Mouse (Mus musculus): Measurements from ENCODE around the gene Pnck.

Pnck gene

DNA sequence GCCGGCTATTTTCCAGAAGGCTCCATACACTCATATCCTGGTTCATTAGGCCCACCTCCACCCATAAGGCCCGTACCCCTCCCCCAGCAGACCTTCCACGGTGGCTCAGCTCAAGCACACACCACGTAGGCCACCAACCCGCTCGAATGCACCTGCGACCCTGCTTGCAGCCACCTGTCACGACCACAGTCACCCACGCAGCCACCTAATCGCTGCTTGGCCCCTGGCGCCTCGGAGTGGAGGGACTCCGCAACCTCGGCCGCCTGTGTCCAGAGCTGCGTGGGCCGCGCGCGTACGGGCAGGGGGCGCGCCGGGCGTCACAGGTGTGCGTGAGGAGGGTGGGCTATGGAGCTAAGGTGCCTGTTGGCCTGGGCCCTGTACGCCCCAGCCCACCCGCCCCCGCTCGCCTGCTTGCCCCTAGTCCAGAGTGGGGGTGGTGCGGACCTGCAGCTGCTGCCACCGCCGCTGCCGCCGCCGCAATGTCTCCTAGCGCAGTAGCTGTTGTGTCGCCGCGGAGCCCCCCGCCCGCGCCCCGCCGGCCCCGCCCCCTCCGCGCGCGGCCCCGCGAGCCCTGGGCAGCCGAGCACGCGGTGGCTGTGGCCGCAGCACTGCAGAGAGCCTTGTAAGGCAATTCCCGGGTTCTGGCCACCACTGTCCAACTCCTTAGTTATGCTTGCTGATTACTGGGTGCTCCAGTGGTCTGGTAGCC lies at the start of gene Pnck:
Gene Pnck, minus strand, starts transcription at position 543 of the 709 bp plus-strand sequence.
- in situ Hi-C loops (cut with MboI, MseI): loop anchor here (5.0 kb wide), 1 partner anchor 82 kb away; no protein-coding TSS in a partner anchor

DNA sequence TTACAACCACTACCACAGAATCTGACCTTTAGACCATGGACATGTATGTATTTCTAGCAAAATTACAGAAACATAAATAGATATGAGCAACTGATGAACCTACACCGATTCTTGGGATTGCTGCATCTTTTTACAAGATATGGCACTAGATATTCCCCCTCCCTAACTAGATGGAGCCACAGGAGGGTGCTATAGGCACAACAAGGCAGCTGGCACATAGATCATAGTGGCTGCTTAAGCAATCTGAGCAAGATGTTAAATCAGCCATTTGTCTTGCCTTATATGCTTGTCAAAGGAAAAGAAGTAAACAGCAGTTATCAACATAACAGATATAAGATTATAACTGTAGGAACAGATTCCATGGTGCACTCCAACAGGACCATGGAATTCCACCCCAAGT lies 40.6 kb upstream of the Pnck start:
- in situ Hi-C loops (cut with MboI, MseI): no loop called here

DNA sequence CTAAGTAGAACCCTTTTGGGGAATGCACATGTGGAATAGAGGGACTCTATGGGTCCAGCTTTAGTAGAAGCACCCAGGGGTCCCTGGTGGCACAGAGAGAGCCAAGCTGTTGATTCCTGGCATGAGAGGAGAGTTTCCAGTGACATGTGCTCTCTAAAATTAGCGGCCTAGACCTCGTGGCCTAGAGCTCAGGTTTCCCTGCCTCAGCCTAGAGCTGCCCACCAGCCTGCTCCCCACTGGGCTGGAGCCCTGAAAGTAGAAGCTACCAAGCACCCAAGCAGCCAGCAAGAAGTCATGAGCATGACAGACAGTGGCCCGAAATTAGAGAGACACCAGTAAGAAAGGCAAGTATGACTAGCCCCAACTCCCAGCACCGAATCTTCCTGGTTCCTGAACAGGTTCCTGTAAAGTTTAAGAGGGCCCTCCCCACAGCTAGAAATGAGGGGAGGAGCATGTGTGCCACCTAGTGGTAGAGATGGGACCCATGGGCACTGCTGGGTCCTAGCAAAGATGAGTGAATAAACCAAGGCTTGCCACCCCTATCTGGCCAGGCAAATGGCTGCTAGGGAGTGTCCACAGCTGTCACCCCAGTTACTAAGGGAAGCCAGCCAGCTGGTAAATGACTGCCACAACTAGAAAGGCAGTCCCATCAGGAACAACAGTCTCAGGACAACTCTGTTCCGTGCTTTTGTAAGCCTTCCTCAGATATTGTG lies 31.2 kb upstream of the Pnck start:
- in situ Hi-C loops (cut with MboI, MseI): no loop called here

DNA sequence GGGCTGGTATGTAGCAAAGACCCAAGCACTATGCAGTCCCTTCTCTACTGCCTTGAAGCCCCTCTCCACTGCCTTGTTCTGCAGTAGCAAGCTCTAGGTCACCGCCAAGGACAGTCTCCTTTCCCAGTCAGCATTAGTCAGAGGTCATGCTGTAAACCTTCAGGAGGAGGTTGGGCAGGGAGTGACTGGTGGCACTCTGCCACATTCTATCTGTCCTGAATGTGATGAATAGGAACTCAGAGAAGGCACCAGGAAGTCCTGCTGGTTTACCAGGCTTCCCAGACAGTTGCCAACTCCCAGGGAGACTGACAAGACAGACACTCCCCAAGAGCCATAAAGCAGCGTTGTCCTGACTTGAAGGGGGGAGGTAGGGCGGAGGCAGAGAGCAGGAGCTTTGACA lies 25.7 kb upstream of the Pnck start:
- in situ Hi-C loops (cut with MboI, MseI): no loop called here

DNA sequence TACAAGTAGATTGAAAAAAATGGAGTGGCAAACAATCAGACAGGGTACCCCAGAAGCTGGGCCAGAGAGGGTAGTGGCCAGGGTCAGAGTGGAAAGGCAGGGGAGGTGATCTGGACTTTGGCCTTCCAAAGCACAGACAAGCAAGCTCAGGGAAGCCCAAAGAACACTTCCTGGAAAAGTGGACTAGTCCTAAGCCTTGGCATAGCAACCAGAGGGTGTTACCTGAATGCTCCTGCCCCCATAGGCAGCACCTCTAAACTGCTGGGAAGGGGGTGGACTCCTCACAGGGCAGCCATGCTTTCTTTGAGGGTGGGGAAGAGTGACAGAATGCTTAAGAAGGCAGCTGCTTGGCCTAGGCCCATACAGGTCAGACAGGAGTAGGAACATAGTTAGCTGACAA lies 25.1 kb upstream of the Pnck start:
- in situ Hi-C loops (cut with MboI, MseI): no loop called here

DNA sequence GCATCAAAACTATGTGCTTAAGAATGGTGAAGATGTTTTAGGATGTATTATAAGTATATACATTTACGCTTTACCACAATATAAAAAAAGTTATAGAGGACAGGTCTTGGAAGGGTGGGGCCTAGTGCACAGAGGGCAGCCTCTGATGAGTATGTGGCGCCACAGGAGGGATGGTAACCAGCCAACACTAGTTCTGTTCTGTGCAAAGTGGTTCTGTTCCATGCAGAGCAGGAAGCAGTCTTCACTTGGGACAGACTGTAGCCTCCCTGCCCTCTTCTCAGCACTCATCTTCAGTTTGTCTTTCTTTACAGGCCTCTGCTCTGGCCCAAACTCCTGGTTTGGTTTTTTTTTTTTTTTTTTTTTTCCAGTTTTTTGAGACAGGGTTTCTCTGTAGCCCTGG lies 24.2 kb upstream of the Pnck start:
- in situ Hi-C loops (cut with MboI, MseI): no loop called here

DNA sequence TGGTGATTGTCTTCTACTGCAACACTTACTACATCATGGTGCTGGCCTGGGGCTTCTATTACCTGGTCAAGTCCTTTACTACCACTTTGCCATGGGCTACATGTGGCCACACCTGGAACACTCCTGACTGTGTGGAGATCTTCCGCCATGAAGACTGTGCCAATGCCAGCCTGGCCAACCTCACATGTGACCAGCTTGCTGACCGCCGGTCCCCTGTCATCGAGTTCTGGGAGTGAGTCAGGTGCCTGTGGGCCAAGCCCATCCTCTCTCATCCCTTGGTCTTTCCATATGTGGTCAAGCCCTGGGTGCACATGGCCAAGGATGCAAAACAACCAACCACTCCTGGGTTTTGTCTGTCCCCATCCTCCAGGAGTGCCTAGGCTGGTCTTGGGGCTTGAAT lies 16.8 kb upstream of the Pnck start:
- in situ Hi-C loops (cut with MboI, MseI): no loop called here

DNA sequence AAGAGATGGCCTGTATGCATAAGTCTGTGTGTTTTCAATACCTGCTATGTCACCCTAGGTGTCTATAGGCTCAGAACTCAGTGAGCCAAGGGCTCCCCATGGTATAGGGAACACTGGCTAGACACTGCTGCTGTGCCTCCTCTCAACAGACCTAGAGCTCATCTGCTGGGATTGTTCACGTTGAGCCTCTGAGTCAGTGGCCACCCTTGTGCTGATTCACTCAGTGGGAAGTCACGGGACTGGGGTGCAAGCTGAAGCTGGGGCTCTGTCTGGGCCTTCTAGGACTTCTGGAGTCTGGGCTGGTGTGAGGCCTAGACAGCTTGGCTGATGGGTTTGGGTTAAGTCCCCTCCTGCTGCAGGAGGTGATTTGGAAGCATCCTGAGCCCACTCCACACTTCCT lies 15.3 kb upstream of the Pnck start:
- in situ Hi-C loops (cut with MboI, MseI): no loop called here

DNA sequence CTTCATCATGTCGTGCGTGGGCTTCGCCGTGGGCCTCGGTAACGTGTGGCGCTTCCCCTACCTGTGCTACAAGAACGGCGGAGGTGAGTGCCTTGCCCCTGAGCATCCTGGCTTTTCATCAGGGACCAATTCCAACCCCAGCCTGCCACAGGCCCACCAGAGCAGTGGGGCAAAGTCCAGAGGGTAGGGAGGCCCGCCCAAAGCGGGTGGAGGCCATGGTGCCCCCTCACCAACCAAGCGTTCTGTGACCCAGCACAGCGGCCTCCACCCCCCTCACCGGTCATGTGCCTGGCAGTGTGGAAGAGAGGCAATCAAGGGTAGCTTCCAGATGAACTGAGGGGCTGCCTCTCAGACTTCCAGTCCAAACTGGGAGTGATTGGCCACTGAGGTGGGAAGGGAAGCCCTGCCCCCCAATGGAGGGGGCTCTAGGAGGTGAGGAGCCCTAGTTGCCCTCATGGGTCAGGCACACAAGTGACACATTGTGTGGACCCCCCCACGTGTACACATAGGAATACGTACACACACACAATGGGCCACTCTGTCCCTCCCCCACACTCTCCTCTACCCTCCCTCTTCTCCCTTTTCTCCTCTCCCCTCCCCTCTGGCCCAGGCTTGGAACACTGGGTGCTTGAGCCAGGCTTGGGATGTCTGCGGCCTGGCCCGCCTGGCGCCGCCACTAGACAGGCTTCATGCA lies 14.2 kb upstream of the Pnck start:
- in situ Hi-C loops (cut with MboI, MseI): no loop called here

DNA sequence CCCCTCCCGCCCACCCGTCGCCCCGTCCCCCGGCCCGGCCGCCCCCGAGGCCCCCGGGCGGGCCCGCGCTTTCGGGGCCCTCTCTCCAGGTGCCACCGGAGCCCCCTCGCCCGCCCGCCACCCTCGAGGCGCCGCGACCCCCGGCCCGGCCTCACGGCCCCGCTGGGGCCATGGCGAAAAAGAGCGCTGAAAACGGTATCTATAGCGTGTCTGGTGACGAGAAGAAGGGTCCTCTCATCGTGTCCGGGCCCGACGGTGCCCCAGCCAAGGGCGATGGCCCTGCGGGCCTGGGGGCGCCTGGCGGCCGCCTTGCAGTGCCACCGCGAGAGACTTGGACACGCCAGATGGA lies 13.7 kb upstream of the Pnck start:
- in situ Hi-C loops (cut with MboI, MseI): no loop called here

DNA sequence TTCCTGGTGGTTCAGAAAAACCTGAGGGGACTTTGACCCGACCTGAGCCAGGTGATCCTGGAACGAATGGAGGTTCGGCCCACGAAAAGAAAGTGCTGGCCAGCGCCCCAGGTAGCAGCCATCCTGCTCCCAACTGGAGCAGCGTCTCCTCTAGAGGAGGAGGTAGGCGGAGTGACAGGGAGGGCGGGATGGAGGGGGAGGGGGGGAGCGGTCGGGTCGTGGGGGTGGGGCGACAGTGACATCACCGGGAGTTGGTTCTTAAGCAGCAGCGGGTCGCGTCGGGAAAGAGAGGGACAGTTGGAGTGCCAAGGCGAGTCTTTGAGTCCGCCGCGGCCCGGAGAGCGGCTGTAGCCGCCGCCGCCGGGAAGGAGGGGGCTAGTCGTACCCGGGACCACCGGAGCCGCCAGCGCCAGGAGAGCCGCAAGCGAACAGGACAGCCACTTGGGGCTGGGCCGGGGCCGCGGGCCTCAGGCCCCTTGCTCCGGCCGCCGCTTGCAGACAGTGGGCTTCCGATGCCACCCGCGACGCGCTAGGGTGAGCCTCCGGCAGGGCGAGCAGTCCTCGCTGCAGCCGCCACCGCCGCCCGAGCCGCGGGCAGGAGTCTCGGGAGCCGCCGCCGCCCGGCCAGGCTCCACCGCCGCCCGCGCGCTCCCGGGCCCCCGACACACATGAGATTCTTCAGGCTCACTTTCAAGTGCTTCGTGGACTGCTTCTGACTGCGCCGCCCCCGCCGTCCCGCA lies 13.1 kb upstream of the Pnck start, which contains the start of gene Slc6a8:
Gene Slc6a8, plus strand, starts transcription at position 272 of the 740 bp plus-strand sequence.
- in situ Hi-C loops (cut with MboI, MseI): no loop called here

DNA sequence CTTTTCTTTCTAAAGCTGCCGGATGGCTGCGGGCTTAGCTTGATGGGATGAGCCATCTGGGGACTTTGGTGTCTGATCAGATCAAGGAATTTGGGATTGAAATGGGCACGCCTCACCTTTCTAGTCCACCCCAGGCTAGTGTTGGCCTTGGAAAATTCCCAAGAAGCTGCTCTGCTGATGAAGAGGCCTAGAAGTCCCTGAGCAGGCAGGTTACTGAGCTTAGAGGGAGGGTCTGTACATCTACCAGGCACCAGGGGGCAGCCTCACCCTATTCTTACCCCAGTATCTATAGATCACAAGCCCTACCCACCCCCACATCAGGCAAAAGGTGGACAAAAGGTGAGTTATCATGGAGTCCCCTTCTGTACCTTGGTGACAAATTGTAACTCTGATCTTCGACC lies 12.1 kb upstream of the Pnck start:
- in situ Hi-C loops (cut with MboI, MseI): no loop called here

DNA sequence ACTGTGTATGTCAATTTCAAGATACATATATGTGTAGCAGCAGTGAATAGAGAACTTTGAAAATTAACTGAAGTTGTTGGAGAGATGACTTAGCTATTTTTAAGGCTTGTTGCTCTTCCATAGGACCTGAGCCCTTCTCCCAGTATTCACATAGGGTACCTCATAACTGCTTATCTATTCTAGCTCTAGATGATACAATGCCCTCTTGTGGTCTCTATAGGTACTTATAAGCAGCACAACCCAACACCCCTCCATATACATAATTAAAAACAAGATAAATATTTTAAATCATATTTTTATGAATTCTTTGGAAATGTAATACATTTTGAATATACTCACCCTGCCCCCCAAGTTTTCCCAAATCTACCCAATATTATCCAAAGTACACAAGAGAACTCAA lies 3.2 kb upstream of the Pnck start:
- in situ Hi-C loops (cut with MboI, MseI): no loop called here

DNA sequence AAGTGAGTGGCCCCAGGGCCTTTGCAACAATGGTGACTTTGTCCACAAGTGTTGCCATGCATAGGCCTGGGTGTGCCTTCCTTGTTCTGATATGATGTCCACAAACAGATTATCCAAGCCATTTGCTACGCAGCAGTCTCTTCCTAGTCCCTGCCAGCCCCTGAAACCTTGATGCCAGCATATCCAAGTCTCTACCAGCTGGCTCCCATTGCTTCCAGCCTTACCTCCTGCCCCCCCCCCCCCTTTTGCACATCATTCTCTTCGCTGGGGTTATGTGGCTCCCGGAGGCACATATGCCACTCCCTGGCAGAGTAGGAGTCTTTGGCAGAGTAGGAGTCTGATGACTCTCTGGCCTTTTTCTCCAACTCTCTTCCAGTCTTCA lies 358 bp upstream of the Pnck start:
- in situ Hi-C loops (cut with MboI, MseI): no loop called here

DNA sequence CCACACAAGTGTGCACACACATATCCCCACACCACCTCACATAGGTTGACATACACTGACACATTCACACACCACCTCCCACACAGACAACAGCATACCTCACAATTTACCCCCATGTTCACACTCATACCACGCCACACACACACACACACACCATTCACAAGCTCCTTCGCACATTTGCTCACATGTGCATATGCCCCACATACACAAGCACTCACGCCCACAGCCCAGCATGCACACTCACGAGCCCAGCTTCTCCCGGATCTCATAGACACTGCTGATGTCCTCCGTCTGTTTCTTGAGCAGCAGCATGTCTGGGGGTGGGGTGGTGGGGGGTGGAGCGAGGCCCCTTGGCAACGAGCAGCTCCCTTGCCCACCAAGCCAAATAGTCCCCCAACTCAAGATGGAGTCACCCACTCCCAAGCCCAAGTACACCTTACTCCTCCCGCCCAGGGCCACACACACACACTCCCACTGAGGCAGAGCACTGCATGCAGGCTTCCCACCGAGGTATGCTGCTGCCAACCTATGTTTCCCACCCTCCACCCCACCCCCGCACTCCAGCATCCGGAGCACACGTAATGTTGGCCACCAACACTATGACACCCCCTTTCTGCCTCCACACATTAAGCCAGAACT lies 862 bp downstream of the Pnck start:
- in situ Hi-C loops (cut with MboI, MseI): loop anchor here (5.0 kb wide), 1 partner anchor 82 kb away; no protein-coding TSS in a partner anchor

DNA sequence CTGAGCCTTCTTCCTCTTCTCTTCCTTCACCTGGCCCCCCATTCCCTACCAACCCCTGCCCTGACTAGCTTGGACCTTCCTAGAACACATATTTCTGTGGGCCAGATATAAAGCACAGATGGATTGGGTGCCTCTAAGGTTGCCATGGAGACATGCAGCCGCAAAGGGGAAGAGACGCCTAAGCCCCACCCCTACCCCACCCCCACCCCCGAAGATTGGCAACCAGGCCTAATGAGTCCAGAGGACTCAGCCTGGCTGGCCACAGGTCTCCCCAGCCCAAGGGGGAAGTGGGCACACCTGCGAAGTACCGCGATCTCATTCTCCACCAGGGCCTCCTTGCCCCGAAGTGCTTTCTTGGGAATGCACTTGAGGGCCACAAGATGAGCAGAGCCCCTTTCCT lies 1.5 kb downstream of the Pnck start:
- in situ Hi-C loops (cut with MboI, MseI): loop anchor here (5.0 kb wide), 1 partner anchor 81 kb away; no protein-coding TSS in a partner anchor

DNA sequence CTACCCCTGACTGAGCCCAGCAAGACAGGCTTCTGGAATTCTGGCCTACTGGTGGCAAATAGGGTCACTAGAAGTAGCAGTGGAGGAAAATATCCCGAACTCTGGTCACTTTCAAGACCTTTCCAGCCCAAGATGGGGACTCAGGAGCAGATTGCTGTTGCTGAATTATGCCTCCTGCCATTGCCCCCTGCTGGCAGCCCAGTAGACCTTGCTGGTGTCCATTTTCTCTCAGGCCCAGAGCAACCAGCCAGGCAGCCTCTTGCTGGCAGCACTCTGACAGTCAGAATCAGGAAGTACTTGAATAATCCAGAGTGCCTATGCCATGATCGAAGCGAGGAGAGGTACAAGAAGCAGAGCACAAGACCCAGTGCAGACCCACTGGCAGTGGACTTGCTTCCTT lies 4.4 kb downstream of the Pnck start:
- in situ Hi-C loops (cut with MboI, MseI): loop anchor here (5.0 kb wide), 1 partner anchor 78 kb away; no protein-coding TSS in a partner anchor

DNA sequence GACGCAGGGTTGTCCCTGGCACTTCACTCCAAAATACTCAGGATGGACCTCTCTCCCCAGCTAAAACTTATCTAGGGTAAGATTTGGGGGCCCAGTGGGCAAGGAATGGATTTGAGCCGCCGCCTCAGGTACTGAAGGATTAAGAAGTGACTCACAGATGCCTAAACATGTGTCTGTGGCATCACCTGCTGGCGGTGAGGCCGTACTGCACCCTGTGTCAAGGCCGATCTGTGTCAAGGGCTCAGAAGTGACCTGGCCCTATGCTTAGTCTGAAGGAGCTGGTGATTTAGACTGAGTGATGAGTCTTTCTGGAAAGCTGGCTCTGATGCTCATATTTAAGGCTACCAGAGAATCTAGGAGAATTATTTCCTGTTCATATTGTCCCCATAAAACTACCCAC lies 5.7 kb downstream of the Pnck start:
- in situ Hi-C loops (cut with MboI, MseI): no loop called here

DNA sequence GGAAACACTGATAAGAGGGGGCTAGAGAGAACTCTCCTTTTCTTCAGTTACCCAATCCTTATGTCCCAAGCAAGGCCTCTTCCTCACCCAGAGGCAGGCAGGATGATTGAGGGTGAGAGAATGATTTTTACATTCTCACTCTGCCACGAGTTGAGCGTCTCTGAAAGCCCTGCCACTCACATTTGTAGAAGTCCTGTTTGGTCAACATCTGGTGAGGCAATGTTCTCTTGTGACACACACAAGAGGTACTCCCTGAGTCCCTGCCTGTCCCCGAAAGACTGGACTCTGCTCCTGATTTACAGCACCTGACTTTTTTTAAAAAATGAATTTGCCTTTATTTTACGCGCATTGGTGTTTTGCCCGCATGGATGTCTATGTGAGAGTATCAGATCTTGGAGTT lies 6.5 kb downstream of the Pnck start:
- in situ Hi-C loops (cut with MboI, MseI): no loop called here

DNA sequence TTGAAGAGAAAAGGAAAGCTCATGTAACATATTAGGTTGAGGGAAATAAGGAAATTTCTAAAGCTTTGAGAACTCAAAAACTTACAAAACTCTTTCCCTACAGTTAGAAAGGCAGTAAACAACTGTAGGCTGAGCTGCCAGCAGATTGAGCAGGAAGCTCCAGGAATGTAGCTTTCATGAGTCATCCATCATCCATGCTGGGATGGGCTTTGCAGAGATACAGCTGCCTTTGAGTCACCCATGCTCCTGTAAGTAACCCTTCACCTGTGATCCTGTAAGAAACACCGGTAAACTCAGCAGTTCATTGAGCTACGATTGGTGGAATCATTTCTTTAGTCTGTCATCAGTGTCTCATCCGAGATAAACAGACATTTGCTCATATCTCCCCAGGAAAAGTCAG lies 9.0 kb downstream of the Pnck start:
- in situ Hi-C loops (cut with MboI, MseI): no loop called here

DNA sequence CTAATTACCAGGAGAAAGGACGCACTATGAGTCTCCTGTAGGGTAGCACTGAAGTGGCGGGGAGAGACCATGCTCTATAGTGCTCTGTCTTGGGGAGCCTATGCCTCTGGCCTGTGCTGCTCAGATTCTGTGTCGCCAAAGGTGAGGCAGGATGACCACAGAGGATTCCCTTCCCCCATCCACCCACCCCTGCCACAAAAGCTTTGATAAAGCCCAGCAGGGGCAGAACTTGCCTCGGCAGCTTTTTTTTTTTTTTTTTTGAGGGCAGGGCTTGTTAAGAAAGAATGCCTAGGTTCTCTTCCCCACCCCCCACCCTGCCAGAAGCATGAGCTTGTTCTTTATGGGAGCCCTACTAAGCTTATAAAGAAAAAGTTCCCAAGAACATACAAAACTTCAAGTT lies 14.8 kb downstream of the Pnck start:
- in situ Hi-C loops (cut with MboI, MseI): no loop called here
